Mouse (Mus musculus) monocyte, adult 2 months (primary cell): ENCODE data around the gene Blmh.
"Not testable (repeated sequence)": the region's sequence is repeated elsewhere in the genome, so short reads cannot be mapped to it uniquely, and the experiment has no call there.

Source experiments
- DNase-seq, 2 experiments: peaks; one replicate each; pipeline ENCODE4 v3.0.0; 2022; ENCODE audit warnings: low spot score in 2 of 2, low read depth in 1 of 2

Gene Blmh

GRCm38 (mm10) chr11:76916539-76917229 is 7.9 kb upstream of the Blmh start:
- DNase-seq: no peak

DNA sequence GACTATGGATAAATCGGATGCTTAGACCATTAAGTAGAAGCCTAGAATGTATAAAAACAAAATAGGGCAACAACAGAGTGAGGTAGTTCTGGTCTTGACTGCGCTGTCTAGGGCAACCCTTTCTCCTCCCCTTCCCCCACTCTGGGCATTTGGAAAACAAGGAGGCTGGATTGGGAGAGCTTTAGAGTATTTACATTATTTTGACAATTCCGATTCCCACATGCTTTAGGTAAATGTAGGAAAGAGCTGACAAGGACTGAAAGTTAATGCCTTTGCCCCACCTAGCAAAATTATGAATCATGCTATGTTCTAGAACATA is 7.4 kb upstream of the Blmh start:
- no peak for DNase-seq

- no peak for DNase-seq
These were observed 4.0 kb upstream of the Blmh start for GRCm38 (mm10) chr11:76920607-76921006.

DNA sequence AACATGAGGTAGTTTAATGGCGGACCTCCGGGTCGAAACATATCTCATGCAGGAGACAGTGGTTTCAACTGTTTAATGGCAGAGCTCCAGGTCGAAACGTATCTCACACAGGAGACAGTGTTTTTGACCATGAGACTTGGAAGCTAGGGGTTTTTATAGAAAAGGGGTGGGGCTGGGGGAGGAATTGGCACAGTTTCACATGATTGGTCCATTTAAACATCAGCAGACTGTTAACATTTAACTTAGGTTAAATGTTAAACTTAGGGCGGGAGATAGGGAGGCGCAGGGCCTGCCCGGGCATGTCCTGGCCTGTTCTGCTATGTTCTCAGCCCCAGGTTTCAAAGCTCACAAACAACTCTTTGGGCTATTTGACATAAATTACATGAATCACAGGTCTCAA is 4.0 kb downstream of the Blmh start:
- DNase-seq: not testable (repeated sequence)

GRCm38 (mm10) chr11:76933209-76933608 is 8.6 kb downstream of the Blmh start:
- no peak for DNase-seq

GRCm38 (mm10) chr11:76936578-76936977 is 12.0 kb downstream of the Blmh start:
- DNase-seq: no peak

DNA sequence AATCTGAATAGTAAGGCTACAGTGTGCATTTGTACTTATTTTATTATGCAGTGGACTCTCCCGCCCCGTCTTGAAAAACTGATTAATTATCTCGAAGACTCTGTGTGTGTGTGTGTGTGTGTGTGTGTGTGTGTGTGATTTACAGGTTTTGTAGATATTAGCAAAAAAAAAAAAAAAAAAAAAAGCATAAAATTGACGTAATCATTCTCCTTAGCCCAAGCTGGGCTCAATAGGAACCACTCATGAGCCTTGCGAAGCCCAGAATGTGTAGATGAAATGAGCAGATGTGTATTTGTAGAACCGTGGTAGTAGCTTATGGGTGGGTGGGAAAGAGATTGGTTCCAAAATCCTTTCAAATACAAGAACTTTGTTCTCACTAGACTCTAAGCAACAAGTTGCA is 20.2 kb downstream of the Blmh start:
- no peak for DNase-seq

GRCm38 (mm10) chr11:76945386-76946202 is 21.0 kb downstream of the Blmh start:
- DNase-seq: peak; percentile 58 to 71

DNA sequence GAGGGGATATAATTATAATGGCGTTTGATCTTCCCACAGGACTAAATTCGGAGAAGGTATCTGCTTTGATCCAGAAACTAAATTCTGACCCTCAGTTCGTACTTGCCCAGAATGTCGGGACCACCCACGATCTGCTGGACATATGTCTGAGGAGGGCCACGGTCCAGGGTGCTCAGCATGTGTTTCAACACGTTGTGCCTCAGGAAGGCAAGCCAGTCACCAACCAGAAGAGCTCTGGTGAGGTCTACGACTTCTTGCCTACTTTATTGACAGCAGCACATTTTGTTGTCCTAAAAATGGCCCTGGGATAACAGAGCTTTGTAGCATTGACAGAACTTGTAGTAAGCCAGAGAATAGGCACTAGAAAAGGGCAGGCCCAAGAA is 21.6 kb downstream of the Blmh start:
- no peak for DNase-seq

- no peak for DNase-seq
These were observed 28.9 kb downstream of the Blmh start for GRCm38 (mm10) chr11:76953536-76953935.

GRCm38 (mm10) chr11:76965703-76966102 is 41.1 kb downstream of the Blmh start:
- no peak for DNase-seq

GRCm38 (mm10) chr11:76970328-76970727 is 45.7 kb downstream of the Blmh start:
- DNase-seq: no peak

DNA sequence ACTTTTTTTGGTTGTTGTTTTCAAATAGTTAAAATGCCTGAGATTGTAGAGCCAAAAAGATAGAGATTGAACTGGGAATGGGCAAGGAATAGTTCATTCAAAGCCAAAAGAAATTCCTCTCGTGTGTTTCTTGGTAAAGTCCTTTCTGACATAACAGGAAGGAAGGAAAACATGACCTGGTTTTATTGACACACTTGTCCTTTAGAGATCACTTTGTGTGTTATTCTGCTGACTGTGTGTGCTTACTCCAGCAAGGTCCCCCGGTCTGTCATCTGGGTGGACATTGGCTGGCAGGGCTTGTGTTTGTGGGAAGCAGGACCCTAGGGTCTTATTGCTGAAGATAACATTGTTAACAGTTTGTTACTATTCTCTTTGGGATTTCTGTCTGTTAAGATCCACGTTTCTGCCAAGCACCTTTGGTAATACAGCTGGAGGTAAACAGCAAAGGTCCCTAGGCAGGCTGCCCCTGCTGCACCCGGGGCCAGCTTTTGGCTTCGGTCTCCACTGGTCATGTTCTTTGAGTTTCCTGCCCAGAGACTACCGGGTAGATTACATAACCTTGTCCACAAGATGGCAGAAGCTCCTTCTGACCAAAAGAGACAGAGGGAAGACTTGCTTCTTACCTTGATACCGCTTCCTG is 50.2 kb downstream of the Blmh start:
- DNase-seq: no peak

GRCm38 (mm10) chr11:76981570-76982141 is 57.0 kb downstream of the Blmh start:
- no peak for DNase-seq

GRCm38 (mm10) chr11:76982415-76982814 is 57.8 kb downstream of the Blmh start:
- DNase-seq: no peak

GRCm38 (mm10) chr11:76983641-76984040 is 59.0 kb downstream of the Blmh start:
- no peak for DNase-seq

GRCm38 (mm10) chr11:76984173-76984572 is 59.6 kb downstream of the Blmh start:
- DNase-seq: no peak

GRCm38 (mm10) chr11:76990839-76991238 is 66.2 kb downstream of the Blmh start:
- peak in 1 of 2 experiments; percentile 10 for DNase-seq

GRCm38 (mm10) chr11:76992886-76993285 is 68.3 kb downstream of the Blmh start:
- peak; percentile 61 to 70 for DNase-seq

DNA sequence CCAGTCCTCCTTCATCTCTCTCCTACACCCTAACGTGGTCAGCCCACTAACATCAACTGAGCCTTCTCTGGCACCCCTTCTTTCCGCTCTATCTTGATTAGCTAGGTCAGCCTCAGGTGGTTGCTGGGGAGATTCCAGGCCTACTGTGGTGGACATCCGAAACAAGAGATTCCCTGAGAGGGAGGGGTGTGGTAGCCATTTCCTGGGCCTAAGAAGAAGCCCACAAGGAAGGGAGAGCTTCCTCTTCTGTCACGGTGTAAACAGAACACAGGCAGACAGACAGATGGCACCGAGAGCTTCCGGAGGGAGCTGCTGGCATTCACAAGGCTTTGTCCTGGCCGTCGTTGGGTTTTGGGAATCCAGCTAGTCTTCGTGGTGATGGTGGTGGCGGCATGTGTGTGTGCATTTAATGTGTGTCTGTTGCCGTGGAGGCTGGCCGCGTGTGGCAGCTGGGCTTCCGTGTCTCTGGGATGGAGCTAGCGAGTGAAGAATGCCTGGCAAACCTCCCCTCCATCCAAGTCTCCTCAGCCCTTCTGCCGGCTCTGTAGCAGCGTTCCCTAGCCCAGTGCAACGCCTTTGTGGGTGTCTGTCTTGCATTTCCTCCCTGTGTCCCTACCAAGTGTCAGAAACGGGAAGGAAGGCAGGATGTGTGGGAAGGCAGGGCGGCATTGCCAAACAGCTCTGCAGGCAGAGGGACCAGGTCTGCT is 71.5 kb downstream of the Blmh start:
- DNase-seq: no peak

DNA sequence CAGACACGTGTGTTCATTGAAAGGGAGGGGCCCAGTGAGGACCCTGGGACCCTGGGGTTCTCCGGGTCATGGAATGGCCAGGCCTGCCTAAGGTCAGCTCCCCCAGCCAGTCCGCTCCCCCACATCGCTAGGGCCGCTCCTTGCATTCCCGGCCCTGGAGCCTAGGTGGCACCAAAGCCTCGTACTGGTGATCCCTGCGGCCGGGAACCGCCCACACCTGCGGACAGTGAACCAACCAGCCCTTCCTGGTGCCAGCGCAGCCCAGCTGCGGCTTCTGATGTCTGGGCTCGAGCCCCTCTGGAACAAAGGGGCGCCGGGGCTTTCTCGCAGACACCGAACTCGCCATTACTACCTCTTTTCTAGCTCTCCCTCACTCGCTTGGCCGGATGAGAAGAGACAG is 72.7 kb downstream of the Blmh start:
- peak in 1 of 2 experiments; percentile 22 for DNase-seq
